Mouse (Mus musculus) CD4-positive helper T cell, adult 2 months (primary cell): Measurements from ENCODE around the gene Shbg.
A peak's percentile ranks its signal among the peaks of the same experiment; 100 is the strongest.

Source experiments
- DNase-seq: peaks from one replicate; pipeline ENCODE4 v3.0.0-alpha.2; 2012; ENCODE audit warnings: low read depth, missing footprints, low spot score

Gene Shbg

DNA sequence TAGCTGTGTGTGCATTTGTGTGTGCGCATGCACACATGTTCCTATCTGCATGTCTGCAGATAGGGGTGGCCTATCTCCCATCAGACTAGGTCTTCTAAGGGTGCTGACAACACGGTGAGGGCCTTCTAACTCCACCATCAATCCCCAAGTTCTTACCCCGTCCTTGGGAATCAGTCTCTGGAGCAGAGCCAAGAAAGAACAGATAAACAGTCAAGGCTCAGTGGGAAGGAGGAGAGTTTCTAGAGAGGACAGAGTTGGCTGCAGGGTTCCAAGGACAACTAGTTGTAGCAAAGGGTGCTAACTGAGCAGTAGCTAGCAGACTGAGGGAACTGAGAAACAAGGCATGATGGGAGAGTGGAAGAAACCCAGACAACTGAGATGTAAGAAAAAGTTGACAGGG is 15.9 kb downstream of the Shbg start:
- DNase-seq = no peak

DNA sequence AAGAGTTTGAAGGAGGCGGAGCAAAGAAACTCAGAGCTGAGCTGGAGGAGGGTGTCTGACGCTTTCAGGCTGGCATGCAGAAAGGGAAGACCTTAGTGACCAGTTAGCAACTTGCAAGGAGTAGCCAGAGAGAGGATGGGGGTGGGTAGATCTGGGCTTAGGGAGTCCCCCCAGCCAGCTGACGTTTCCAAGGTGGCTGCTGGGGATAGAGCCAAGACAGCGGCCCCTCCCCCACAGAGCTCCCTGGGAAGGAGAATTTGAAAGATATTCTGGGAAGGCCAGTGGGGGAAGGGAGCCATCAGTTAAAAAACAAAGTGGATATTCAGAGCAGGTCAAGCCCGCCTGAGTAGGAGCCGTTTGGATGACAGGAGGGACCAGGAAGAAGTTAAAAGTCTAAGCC is 17.6 kb downstream of the Shbg start:
- DNase-seq = no peak

DNA sequence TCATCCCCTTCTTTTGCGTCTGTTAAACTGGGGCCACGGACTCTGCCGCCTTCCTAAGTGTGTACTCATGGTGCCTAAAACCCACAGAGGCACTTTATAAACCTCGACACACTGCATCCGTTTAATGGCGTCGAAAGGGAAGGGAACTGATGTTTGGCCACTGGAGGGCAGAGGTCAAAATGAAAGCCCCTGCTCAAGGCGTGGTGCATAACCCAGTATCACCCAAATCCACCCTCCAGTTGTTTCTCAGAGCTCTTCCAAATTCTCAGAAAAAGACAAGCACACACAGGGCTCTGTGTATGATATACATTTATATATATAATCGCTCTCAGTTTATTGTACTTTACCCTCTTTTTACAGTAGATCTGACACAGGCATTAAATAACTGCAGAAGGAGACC is 18.3 kb downstream of the Shbg start:
- no peak for DNase-seq

DNA sequence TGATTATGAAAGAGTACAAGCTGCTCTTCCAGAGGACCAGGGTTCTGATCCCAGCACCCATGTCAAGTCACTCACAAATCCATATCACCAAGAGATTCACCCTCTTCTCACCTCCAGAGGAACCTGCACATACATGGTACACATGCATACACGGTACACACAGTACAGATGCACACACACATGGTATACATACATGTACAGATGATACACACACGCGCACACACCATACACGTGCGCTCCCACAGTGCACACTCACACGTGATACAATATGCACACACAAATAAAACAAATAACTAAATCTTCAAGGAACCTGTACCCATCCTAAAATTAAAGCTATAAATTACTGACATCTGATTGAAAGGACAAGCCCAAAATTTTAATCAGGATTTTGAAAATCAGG is 22.9 kb downstream of the Shbg start:
- DNase-seq = no peak

DNA sequence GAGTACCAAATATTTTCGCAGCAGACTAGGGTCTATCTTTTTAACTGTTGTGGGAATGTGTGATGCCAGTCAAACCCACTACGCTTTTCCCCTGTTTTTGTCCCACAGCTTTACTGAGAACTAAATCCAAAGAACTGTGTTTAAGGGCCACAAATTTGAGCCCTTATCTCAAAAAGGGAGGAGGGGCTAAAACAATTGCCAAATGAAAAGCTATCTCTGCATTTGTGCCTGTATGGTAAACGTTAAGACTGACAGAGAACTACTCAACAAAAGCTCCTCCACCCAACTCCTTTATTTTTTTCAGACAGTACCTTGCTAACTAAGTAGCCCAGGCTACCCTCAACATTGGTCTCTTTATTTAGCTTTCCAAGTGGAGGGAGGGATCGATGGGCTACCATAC is 24.9 kb downstream of the Shbg start:
- DNase-seq = no peak

DNA sequence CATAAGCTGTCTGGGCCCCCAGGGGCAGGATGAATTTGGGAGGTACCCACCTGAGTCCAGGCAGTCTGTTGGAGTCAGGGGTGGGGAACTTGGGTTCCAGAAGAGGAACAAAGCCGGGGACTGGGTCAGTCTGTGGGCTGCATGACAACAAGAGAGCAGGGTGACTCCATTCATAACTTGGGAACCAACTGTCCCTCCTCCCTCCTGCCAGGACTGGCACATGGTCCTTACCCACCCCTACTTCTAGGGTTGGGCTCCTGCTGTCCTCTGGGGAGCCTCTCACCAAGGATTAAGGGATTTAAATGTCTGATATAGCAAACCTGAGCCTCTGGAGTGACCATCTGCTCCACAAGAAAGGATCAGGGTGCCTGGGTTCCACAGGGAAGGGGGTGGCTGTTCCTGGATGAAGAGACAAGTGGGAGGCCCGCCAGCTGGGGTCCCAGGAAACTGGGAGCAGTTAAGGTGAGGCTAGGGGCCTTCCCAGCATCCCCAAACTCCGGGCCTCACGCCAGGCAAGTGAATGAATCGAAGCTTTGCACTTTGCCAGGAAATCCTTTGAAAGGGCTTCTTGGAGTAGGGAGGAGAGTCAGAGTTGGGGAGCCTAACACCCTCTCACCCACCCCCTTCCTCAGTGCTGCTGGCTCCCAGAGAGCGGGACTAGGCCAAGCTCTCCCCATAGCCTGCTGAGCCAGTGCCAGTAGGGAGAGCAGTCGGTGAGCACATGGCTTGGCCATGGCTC is 25.6 kb downstream of the Shbg start:
- DNase-seq = no peak

DNA sequence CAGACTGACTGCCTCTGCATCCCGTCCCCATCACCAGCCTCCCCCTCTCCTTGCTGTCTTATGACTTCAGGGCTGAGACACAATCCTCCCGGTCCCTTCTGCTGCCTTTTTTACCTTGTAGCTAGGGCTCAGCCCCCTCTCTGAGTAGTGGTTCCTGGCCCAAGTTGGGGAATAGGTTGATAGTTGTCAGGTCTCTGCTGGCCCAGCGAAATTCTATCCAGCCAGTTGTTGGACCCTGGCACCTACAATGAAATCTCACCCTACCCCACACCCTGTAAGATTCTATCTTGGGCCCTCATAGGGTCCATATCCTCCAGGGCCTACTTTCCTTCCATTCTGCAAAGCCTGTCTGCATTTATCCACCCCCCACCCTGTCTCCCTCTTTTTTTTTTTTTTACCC is 26.3 kb downstream of the Shbg start:
- DNase-seq = no peak

DNA sequence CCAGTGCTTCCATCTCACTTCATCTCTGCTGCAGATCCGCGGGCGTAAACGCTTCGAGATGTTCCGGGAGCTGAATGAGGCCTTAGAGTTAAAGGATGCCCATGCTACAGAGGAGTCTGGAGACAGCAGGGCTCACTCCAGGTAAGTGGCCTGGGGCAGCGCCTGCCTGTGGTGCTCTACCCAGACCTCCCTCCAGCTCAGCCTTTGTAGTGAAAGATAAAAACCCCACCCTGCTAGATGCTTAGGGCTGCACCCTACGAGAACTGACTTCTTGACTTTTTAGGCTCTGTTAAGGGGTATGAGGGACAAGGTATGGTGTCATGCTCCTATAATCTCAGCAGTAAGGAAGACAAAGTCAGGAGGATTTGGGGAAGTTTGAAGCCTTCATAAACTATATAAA is 27.1 kb downstream of the Shbg start:
- no peak for DNase-seq

DNA sequence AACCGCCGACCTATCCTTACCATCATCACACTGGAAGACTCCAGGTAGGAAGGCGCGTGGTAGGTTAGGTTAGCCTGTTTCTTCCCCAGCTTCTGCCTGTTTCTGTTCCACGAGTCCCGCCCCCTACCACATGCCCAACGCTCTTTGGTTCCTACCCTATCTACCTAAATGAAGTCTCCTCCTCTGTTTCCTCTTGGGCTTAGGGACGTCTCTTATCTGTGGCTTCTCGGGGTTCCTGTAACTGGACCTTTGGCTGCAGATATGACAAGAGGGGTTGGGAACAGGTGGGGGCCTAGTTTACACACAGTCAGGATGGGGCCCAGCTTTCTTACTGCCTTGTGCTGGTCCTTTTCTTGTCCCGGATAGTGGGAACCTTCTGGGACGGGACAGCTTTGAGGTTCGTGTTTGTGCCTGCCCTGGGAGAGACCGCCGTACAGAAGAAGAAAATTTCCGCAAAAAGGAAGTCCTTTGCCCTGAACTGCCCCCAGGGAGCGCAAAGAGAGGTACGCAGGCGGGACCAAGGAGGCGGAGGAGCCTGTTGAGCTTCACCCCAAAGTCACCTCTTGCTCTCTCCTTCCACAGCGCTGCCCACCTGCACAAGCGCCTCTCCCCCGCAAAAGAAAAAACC is 28.4 kb downstream of the Shbg start:
- DNase-seq = no peak

DNA sequence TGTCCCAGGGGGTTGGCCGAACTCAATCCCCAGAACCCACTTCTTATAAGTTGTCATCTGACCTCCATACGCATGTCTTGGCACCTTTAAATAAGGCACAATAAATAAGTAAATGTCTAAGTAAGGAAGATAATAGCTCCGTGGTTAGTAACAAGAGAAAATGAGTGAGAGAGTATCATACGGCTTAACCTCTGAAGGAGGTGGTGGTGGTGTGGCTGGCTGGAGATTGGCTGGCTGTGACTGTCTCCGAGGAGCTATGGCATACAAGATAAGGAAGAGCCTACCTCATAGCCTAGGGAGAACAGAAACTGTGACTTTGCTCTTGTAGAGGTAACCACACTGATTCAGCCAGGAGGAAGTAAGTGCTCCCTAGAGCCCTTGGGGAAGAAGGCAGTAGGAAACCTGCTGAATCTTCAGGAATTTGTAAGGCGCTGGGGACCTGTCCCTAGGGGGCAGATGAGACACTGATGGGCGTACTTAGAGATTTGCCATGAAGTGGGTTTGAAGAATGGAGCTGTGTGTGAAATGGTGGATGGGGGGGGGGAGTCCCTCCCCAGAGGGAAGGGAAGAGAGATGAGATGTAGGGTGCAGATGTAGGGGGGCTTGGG is 31.9 kb downstream of the Shbg start:
- DNase-seq = no peak

DNA sequence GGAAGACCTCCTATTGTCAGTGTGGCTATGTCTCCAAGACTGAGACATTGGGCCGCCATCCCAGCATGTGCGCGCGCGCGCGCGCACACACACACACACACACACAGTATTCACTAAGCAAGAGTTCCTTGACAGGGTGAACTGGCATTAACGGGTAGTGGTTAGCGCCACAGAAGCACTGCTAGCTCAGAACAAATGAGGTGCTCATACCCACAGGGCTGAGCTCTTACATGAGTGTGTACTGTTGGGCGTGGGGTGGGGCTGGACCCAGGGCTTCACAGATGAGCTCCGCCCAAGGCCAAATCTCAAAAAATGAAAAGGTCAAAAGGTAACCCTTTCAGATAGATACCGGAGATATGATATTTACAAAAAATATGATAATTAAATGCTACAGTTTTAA is 32.8 kb downstream of the Shbg start:
- peak; percentile 24 for DNase-seq

DNA sequence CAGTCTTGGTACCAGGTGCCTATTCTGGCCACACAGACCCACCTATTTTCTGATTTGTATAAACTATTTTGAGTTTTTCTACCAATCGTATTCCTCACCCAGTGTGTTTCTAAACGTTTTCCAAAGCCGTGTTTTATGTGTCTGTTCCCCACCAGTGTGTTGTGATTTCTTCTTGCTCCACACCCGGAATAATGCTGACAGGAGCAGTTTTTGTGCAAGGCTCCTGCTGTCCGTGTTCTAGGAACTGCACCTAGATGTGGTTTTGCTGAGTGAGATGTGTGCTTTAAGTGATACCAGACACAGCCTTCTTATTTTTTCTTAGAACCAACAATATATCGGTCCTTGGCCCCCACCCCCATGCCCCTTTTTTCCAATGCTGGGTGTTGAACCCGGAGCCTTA is 33.7 kb downstream of the Shbg start:
- DNase-seq = no peak

DNA sequence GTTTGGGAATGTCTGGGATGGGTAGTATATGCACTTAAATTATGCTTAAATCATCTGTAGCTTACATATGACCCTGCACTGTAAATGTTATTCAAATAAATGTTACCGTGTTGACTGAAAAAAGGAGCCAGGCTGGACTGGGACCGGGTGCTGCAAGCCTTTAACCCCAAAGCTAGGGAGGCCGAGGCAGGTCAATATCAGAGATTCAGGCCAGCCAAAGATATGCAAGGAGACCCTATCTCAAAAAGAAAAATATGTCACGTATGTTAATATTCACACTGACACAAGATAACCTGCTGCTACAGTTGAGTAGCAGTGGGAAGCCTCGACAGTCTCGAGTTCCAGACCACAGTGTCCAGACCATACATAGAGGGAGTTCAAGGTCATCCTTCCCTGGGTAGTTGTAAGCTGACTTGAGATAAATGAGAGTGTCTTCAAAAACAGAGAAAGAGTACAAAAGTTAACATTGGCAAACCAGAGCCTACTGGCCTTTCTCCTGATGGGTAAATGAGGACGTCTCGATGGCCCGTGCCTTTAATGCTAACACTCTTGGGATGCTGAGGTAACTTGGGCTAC is 35.4 kb downstream of the Shbg start:
- no peak for DNase-seq

DNA sequence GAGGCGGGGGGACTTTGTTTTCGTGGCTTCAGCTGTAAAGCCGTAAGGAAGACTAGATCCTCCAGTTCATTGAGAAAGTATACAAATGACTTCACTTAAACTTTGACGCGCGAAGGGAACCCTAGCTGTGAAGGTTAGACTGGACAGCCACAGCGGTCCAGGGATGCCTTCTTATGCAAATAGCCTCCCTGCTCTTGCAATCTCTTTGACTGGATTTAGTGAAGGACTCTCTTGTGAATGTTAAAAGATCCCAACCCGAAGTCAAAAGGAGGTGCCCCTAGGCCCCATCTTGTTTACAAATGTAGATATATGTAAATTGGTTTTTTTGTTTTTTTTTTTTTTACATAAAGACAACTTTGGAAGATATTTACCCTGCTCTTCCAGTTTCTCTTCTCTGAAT is 35.9 kb downstream of the Shbg start:
- DNase-seq = no peak

DNA sequence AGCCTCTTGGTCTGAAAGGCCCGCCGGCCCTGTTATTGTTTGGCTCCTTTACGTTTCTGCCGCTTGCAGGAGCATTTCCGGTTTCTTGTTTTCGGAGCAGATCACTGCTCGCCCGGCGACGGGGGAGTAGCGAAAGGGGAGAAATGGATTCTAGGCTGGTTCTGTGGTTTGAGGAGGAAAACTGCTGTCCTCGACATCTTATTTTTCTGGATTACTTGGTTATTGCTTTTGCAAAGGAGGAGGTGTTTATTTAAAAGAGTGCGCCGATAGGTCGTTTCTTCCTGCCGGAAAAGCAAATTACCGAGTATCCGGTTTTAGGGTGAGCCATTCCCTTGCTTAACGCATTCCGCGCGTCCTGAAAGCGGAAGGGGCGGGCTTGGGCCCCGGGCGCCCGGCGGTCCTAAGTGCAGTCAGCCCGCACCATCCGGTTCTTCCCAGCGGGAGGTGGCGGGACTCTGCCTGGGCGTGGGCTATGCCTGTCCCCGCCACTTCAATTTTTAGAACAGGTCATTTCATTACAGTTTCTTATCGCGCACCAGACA is 36.5 kb downstream of the Shbg start:
- DNase-seq = peak; percentile 93

DNA sequence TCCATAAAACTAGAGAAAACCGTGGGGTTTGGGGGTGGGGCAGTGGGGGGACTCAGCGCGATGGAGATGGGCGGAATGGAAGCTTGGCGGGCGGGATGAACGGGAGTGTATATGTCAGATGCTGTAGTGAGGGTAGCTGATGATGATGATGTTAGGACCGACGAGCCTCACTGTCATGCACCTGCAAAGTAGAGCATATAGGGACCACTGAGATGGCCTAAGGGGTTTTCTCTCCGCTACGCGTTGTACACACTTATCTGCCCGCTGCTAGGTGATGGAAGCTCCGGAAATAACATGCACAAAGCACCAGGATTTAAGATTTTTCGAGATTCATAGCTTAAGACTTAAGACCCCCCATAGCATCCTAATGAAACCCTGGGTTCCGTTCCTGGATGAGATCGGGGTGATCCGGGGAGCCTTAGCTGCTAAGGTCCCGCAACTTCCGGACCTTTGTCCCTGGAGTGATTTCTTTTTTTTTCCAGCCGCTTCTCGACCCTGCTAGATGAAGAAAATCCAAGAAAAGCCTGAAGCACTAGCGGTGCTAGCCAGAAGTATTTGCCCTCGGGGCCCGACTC is 37.0 kb downstream of the Shbg start:
- DNase-seq = no peak

DNA sequence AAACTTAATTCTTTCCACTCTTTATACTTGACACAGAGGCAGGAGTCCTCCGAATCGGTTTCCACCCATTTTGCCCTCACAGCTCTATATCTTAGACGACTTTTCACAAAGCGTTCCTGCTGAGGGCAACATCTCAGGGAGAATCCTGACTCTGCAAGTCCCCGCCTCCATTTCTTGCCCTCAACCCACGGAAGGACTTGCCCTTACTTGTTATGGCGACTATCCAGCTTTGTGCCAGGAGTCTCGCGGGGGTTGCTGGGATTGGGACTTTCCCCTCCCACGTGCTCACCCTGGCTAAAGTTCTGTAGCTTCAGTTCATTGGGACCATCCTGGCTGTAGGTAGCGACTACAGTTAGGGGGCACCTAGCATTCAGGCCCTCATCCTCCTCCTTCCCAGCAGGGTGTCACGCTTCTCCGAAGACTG is 37.6 kb downstream of the Shbg start, which contains the start of the genes Wrap53 and Trp53:
TSS of gene Wrap53 (minus strand) at position 165 of the 424 bp plus-strand sequence.
TSS of gene Trp53 (plus strand) at position 269 of the 424 bp plus-strand sequence.
- peak; percentile 94 for DNase-seq

DNA sequence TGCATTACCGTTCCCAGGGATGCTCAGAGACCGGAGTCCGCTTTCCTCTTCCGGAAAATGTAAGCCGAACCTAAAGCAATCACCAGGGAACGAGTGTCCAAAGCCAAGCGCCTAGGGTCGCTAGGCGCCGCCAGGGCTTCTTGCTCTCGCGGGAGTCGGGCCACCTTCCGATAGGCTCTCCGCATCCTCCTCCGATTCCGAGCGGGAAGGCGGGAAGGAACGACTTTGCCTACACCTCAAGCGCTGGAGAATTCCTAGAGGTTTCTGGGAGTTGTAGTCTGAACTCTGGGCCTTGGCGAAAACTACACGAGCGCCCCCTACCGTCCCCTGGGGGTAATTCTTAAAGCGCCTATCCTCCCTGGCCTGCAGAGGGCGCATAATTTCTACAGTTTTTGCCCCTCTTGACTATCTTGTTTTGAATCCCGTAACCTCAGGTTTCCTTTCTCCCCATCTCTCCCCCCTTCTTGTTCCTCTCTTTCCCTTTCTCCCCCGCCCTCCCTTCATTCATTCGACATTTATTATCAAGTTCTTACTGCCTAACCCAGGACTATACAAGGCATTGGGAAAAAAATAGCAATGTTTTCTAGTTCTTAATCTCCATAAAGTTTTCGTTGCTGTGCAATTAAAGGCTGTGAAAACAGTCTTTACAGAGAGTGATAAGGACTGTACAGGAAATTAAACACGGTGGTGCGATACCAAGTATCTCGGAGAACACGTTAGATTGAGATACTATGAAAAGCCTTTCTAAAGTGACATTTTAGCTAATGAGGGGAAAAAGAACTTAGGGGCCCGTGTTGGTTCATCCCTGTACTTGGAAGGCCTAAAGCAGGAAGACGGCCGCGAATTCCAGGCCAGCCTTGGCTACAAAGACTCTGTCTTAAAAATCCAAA is 38.3 kb downstream of the Shbg start:
- DNase-seq = peak; percentile 93

DNA sequence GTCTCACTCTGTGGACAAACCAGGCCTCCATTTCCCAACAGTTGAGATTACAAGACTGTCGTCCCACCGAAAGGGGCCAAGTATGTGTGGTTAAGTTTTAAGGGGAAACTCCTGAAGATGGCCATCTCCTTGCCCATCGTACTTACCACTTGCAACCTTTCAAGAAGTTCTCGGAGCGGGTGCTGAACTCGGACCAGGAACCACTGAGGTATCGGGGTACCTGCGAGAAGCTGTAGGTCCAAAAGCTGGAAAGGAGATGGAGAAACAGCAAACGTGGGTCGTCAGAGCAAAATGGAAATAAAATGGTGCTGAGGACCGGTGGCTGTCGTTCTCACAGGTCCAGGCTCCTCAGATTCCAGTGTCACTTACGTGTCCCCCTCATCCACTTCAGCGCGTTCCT is 39.4 kb downstream of the Shbg start:
- no peak for DNase-seq

DNA sequence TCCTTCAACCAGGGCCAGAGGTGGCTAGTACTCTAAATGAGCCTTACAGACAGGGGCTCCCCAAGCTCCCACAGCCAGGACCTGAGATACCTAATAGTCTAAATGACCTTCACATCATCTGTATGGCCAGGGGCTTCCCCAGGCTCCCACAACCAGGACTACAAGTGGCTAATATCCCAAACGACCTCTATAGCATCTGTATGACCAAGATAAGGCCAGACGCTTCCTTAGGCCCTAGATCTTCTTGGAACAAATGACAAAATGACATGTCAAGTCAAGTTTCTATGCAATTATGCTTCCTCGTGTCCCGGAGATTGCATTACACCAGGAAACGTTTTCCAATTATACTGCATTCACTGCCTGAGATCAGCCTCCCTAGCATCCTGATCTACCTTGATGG is 41.4 kb downstream of the Shbg start:
- DNase-seq = no peak

DNA sequence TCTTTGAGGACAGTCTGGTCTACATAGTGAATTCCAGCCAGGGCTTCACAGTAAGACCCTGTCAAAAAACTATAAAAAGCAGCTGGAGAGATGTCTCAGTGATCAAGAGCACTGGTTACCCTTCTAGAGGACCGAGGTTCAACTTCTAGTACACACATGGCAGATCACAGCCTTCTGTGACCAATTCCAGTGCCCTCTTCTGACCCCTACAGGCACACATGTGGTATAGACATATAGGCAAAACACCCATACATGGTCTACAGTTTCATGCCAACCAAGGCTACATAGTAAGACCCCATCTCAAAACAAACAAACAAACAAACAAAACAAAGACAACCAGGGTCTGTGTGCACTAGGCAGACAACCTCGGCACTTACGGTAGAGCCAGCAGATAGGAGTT is 42.5 kb downstream of the Shbg start:
- DNase-seq = peak; percentile 55
